Mouse (Mus musculus) heart, embryonic 12.5 days (tissue): Measurements from ENCODE around the gene Mpnd. TPM values are rescaled to one million over a fixed set of nuclear protein-coding genes. Genes with fewer than 3 reads are reported as not detected.
A peak's percentile ranks its signal among the peaks of the same experiment; 100 is the strongest.

Experiments
- ATAC-seq: fragments of 200-750 bp; cut with Nextera tagmentation; 2 replicates; pipeline ENCODE4 v1.8.0; 2017; ENCODE audit warnings: moderate TSS enrichment, moderate library complexity; ENCODE audit not compliant: insufficient number of reproducible peaks, low FRiP score
- H3K27ac ChIP-seq: fragments of 300-500 bp; sonication (generic); 2 replicates; pipeline ENCODE4 v1.5.1; 2016; ENCODE audit warnings: mild to moderate bottlenecking, moderate library complexity; ENCODE audit not compliant: poor library complexity, severe bottlenecking
- H3K27me3 ChIP-seq: fragments of 300-500 bp; sonication (generic); replicated peaks from 2 replicates; pipeline ENCODE4 v1.6.1; 2016; ENCODE audit warnings: mild to moderate bottlenecking, moderate library complexity
- H3K36me3 ChIP-seq: fragments of 300-500 bp; sonication (generic); 2 replicates; pipeline ENCODE4 v1.6.1; 2016; ENCODE audit warnings: mild to moderate bottlenecking, moderate library complexity
- H3K4me1 ChIP-seq: fragments of 300-500 bp; sonication (generic); replicated peaks from 2 replicates; pipeline ENCODE4 v1.6.1; 2016; ENCODE audit warnings: mild to moderate bottlenecking
- H3K4me2 ChIP-seq: fragments of 300-500 bp; sonication (generic); 2 replicates; pipeline ENCODE4 v1.6.1; 2016; ENCODE audit warnings: mild to moderate bottlenecking, moderate library complexity
- H3K4me3 ChIP-seq: fragments of 300-500 bp; sonication (generic); 2 replicates; pipeline ENCODE4 v1.5.1; 2016; ENCODE audit warnings: mild to moderate bottlenecking
- H3K9ac ChIP-seq: fragments of 300-500 bp; sonication (generic); 2 replicates; pipeline ENCODE4 v1.6.1; 2016; ENCODE audit warnings: mild to moderate bottlenecking, moderate library complexity
- H3K9me3 ChIP-seq: fragments of 300-500 bp; sonication (generic); replicated peaks from 2 replicates; pipeline ENCODE4 v1.6.1; 2016; ENCODE audit warnings: mild to moderate bottlenecking, moderate library complexity
- WGBS: fragments of 180-500 bp; shearing (Covaris S2); methylation state at CpG from one replicate; pipeline ENCODE4 v1.1.7; 2016; 5-methylcytosine and 5-hydroxymethylcytosine counted together
- polyA plus RNA-seq: library from polyadenylated mRNA; unstranded; fragments of >200 nt; fragmentation: Nextera tagmentation; extraction: Ambion mirVana; gene quantifications from 2 replicates; pipeline ENCODE4 v1.2.1, GENCODE M21; 2016

Gene Mpnd
- polyA plus RNA-seq: 75.4 and 78.7 TPM in 2 replicates

DNA sequence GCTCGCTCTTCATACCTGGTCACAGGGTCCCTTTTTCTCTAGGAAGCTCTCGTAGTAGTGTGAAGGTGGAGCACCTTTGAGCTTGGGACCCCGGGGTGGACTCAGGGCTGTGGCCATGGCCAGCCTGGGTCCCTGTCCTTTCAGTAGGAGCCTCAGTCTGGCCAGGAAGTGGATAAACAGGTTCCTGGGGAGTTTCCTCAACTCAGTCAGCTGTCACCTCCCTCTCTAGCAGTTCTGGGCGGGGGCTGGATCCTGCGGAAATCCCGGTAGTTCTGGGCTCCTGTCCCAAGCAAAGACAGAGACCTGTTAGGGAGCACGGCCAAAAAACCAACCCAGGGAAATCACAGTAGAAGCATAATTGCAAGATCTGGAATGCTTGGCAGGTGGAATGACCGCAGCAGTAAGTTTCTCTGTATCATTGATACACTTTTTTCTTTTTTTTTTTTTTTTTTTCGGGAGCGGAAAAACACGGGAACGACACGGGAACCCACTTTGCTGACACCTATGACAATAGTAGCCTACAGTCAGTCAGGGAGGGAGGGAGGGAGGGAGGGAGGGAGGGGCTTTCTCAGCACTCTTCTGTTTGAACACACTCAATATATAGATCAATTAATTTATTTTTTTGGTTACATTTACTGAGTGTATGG lies at the start of gene Mpnd, which contains the start of gene Stap2:
TSS of gene Mpnd (plus strand) at position 297 of the 647 bp plus-strand sequence.
TSS of gene Stap2 (minus strand) at position 170 of the 647 bp plus-strand sequence.
- peak within 1 kb of the TSS; percentile 8; the same call in 1 of the 2 replicates for H3K9ac ChIP-seq
- 24% methylated on average over 13 of the region's 13 CpGs for WGBS
- ATAC-seq: no peak
- H3K4me3 ChIP-seq: peak within 1 kb of the TSS; percentile 32
- peaks cover 29% of the 10 kb centered on the region for H3K4me1 ChIP-seq
- H3K4me2 ChIP-seq: peak within 1 kb of the TSS; percentile 52
- H3K27ac ChIP-seq: no peak within 1 kb of the TSS
- H3K9me3 ChIP-seq: no peaks in the 10 kb centered on the region
- peaks cover 14% of the 10 kb centered on the region for H3K27me3 ChIP-seq
- H3K36me3 ChIP-seq: 0 out of 2 replicates have a peak, but pooled peaks cover 2% of the 10 kb centered on the region

DNA sequence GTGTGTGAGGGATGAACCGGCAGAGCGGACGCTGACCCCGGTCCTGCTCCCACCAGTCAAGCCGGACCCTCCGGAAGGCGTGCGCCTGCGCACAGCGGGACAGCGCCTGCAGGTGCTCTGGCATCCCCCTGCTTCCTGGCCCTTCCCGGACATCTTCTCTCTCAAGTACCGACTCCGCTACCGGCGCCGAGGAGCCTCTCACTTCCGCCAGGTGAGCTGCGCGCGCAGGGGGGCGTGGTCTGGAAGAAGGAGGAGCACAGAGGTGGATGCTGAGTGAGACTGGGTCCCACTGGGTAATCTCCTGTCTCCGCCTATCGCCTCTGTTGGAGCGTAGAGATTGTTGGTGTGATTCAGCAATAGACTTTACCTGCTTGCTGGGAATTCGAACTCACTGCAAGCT lies 49.4 kb upstream of the Mpnd start:
- Histone ChIP-seq H3K9ac (peak overlapping the region; percentile 62), H3K27me3 (peaks cover 41% of the 10 kb centered on the region), H3K9me3 (no peaks in the 10 kb centered on the region), H3K27ac (no peak overlapping the region), H3K4me1 (peaks cover 20% of the 10 kb centered on the region), H3K4me2 (peak overlapping the region; percentile 86), H3K4me3 (peak overlapping the region; percentile 51), H3K36me3 (peaks cover 4% of the 10 kb centered on the region)
- WGBS: under 1% methylated on average over 26 of the region's 26 CpGs
- no peak for ATAC-seq

DNA sequence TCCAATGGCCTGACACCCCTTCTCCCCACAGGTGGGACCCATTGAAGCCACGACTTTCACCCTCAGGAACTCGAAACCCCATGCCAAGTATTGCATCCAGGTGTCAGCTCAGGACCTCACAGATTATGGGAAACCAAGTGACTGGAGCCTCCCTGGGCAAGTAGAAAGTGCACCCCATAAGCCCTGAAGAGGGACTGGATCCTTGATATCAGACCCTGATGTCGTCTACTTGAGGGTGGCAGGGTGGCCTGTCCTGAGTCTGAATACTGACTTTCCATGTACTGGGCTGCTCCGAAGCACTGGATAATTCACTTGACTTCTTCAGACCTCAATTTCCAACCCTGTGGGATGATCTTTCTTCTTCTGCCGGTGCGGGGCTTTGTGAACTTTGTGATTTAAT lies 48.9 kb upstream of the Mpnd start:
- Histone ChIP-seq H3K4me1 (peaks cover 20% of the 10 kb centered on the region), H3K27me3 (peaks cover 36% of the 10 kb centered on the region), H3K4me3 (peak overlapping the region; percentile 51), H3K9me3 (no peaks in the 10 kb centered on the region), H3K27ac (no peak overlapping the region), H3K9ac (no peak overlapping the region), H3K4me2 (peak overlapping the region; percentile 86), H3K36me3 (peaks cover 9% of the 10 kb centered on the region)
- no peak for ATAC-seq
- WGBS: 37% methylated on average over 6 of the region's 6 CpGs

DNA sequence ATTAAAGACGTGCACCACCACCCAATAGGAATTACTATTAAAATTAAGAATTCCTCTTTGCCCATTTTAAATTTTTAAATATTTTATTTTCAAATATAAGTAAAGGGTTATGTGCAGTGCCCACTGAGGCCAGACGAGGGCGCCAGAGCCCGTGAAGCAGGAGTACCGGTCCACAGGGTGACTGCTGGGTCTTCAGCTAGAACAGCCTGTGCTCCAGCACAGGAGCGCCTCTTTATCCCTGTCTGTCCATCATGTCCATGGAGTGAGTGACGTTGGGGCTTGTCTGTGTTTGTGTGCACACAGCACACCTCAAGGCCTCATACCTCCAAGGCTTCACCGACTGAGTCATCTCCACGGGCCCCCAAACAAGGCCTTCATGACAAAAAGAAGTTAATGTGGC lies 48.3 kb upstream of the Mpnd start:
- Histone ChIP-seq H3K9ac (no peak overlapping the region), H3K36me3 (peaks cover 14% of the 10 kb centered on the region), H3K4me2 (no peak overlapping the region), H3K27ac (no peak overlapping the region), H3K9me3 (no peaks in the 10 kb centered on the region), H3K4me3 (no peak overlapping the region), H3K27me3 (peaks cover 36% of the 10 kb centered on the region), H3K4me1 (peaks cover 20% of the 10 kb centered on the region)
- ATAC-seq: no peak
- WGBS: 15% methylated on average over 9 of the region's 9 CpGs

DNA sequence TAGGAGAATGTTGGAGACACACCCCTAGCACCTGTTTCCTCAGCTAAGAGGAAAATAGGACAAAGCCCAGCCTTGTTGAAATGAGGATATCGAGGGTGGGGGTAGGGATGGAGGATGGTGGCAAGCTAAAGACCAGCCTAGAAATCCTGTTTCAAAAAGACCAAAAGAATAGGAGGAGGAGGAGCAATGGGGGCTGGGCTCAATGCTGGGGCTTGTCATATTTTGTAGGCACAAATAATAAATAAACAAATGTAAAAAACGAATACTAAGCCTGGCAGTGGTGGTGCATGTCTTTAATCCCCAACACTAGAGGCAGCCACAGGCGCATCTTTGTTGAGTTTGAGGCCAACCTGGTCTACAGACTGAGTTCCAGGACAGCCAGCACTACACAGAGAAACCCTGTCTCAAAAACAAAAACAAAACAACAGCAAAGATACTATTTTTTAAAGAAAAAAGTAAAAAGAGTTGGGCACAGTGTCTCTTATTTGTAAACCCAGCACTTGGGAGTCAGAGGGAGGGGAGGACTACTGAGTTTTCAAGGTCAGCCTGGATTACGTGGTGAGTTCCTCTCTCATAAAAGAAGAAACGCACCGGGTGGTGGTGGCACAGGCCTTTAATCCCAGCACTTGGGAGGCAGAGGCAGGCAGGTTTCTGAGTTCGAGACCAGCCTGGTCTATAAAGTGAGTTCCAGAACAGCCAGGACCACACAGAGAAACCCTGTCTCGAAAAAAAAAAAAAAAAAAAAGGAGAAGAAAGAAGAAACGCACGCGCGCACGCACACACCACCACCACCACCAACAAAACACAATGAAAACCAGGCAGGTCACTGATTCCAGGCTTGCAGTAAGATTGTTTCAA lies 47.6 kb upstream of the Mpnd start:
- Histone ChIP-seq H3K9ac (peak overlapping the region; percentile 72), H3K4me3 (peak overlapping the region; percentile 63), H3K4me2 (peak overlapping the region; percentile 75), H3K4me1 (peaks cover 20% of the 10 kb centered on the region), H3K36me3 (peaks cover 17% of the 10 kb centered on the region), H3K9me3 (no peaks in the 10 kb centered on the region), H3K27ac (peak overlapping the region; percentile 93; the same call in 1 of the 2 replicates), H3K27me3 (peaks cover 30% of the 10 kb centered on the region)
- ATAC-seq: no peak
- WGBS: 79% methylated on average over 13 of the region's 13 CpGs

DNA sequence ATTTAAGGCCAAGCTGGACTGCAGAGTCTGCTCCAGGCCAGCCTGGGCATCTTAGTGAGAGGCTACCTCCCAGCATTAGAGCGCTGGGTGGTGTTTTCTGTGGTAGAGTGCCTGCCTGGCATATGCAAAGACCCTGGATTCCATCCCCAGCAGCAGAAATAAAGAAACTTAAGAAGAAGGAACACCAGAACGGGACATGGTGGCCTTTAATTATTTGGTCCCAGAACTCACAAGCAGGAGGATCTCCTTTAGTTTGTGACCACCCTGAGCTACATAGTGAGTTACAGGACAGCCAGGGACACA lies 47.0 kb upstream of the Mpnd start:
- Histone ChIP-seq H3K4me3 (peak overlapping the region; percentile 63), H3K27me3 (peaks cover 27% of the 10 kb centered on the region), H3K27ac (peak overlapping the region; percentile 93), H3K9ac (peak overlapping the region; percentile 72), H3K36me3 (peaks cover 17% of the 10 kb centered on the region), H3K4me1 (peaks cover 26% of the 10 kb centered on the region), H3K9me3 (no peaks in the 10 kb centered on the region), H3K4me2 (peak overlapping the region; percentile 75)
- no peak for ATAC-seq
- WGBS: 26% methylated on average over 2 of the region's 2 CpGs

DNA sequence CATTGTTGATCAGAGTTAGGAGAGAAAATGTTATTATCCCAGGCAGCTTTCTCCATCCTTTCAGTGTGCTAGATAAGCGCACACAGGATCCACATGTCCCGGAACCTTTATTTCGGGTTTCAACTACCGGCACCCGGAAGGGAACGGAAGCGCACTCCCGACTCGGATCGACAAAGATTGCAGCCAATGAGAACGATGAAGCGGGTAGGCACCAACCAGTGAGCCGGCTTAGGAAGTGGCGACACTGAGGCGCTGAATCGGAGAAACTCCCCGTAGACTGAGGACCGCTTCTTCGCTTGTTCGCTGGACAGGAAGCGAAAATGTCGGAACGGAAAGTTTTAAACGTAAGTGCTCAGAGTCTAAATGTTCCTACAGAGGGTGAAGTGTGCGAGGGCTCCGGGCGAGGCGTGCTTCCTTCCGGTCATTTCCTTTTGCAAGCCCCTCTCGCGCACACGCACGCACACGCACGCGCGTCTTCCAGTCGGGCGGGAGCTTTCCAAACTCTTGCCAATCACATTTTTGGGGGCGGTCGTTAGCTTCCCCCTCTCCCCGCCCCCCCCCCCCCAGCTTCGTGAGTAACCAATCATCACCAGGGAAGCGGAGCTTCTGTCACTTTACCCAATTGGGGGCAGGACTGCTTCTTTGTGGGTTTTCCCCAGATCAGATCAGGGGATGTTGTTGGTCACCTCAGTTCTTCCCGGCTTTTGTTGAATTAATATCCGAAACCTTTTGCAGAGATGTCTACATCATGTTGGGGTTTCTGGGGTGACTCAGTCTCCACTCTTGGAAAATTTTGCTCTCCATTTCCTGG lies 46.4 kb upstream of the Mpnd start, which contains the start of gene Yju2:
TSS of gene Yju2 (plus strand) at position 182 of the 811 bp plus-strand sequence.
- Histone ChIP-seq H3K4me1 (peaks cover 26% of the 10 kb centered on the region), H3K9ac (peak within 1 kb of the TSS; percentile 72), H3K27me3 (peaks cover 23% of the 10 kb centered on the region), H3K4me2 (peak within 1 kb of the TSS; percentile 75), H3K36me3 (peaks cover 22% of the 10 kb centered on the region), H3K9me3 (no peaks in the 10 kb centered on the region), H3K4me3 (peak within 1 kb of the TSS; percentile 63), H3K27ac (peak within 1 kb of the TSS; percentile 93)
- ATAC-seq: peak; percentile 92
- WGBS: under 1% methylated on average over 46 of the region's 46 CpGs

DNA sequence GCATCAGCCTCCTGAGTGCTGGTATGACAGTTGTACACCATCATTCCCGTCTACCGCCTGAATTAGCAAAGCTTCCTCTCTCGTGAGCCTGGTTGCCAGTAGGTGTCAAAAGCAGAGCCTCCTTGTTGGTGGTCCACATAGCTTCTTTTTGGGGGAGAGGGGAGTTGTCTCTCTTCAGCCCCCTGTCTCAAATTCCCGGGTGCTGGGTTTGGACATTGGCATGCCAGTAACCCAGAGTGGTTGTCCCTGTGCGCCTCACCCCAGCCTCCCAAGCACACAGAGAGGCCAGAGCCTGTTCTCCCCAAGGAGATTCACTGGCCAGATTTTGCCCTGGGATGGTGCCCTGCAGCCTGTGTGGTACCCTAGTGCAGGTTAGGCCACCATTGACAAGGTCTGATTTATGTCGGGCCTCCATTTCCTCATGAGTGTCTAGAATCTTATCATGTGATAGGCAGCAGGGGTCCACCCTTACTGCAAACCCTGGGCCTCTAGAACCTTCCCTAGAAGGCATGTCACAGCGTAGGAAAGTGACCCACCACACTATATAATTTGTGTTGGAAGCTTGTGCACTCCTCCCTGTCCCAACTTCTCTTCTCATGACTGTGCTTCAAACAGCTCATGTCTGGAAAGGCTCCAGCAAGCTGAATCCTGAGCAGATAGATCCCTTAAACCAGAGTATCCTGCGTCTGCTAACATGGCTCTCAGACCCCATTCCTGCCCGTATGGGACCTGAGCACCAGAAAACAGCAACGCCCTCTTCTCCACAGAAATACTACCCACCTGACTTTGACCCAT lies 45.4 kb upstream of the Mpnd start:
- ATAC-seq: no peak
- Histone ChIP-seq H3K27ac (peak overlapping the region; percentile 49; the same call in 1 of the 2 replicates), H3K9me3 (no peaks in the 10 kb centered on the region), H3K27me3 (peaks cover 12% of the 10 kb centered on the region), H3K9ac (peak overlapping the region; percentile 72), H3K36me3 (peaks cover 33% of the 10 kb centered on the region), H3K4me1 (peaks cover 26% of the 10 kb centered on the region), H3K4me3 (peak overlapping the region; percentile 63), H3K4me2 (peak overlapping the region; percentile 75)
- WGBS: 70% methylated on average over 10 of the region's 10 CpGs

DNA sequence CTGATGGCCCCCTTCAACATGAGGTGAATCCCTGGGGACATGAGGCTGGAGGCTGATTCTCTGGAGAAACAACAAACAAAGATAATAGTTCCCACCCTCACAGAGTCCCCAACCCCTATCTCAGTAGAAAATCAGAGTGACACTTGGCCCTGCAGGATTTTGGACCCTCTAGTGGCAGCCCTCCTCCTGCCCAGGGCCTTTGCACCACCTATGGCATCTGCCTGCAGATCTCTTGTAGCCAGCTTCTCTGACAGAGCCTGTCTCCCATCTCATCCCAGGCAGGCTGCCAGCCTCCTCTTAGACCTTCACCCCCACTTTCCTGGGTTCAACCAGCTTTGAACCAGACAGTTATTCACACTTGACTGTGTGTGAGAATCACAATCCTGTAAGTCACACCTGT lies 44.7 kb upstream of the Mpnd start:
- Histone ChIP-seq H3K36me3 (peaks cover 38% of the 10 kb centered on the region), H3K27me3 (peaks cover 6% of the 10 kb centered on the region), H3K9ac (no peak overlapping the region), H3K9me3 (no peaks in the 10 kb centered on the region), H3K4me3 (no peak overlapping the region), H3K27ac (no peak overlapping the region), H3K4me1 (peaks cover 26% of the 10 kb centered on the region), H3K4me2 (no peak overlapping the region)
- ATAC-seq: no peak

DNA sequence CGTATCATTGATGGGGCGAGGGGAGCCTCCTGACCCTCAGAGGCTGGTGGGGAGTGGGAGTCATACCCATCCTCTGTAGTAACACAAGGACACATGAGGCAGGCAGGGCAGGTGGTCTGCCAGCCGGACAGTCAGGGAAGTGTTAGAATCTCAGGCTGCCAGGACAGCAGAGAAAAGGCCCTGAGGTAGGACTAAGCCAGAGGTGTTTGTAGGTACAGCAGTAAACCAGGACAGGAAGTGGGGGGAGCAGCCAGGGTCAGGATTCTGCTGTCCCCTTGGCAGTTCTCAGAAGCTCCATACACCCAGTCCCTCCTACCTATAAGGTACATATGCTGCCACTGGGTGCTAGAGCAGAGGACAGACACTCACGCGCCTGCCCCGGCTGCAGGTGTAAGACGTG lies 43.9 kb upstream of the Mpnd start:
- ATAC-seq: no peak
- no peak overlapping the region for H3K4me2 ChIP-seq
- H3K9me3 ChIP-seq: no peaks in the 10 kb centered on the region
- 92% methylated on average over 7 of the region's 7 CpGs for WGBS
- peaks cover under 1% of the 10 kb centered on the region; the same call in 1 of the 2 replicates for H3K27me3 ChIP-seq
- no peak overlapping the region for H3K9ac ChIP-seq
- no peak overlapping the region for H3K27ac ChIP-seq
- H3K36me3 ChIP-seq: peaks cover 45% of the 10 kb centered on the region
- H3K4me1 ChIP-seq: peaks cover 23% of the 10 kb centered on the region
- H3K4me3 ChIP-seq: no peak overlapping the region
